Mouse (Mus musculus) olfactory bulb, adult 2 months (tissue): ENCODE measurements around the gene Extl1. TPM values are rescaled to one million over a fixed set of nuclear protein-coding genes. Genes with fewer than 3 reads are reported as not detected.
A peak's percentile ranks its signal among the peaks of the same experiment; 100 is the strongest.
"Not testable (repeated sequence)": the region's sequence is repeated elsewhere in the genome, so short reads cannot be mapped to it uniquely, and the experiment has no call there.

Source experiments
- H3K27ac ChIP-seq: fragments of 200-500 bp; 2 replicates; pipeline ENCODE4 v1.5.1; 2012; ENCODE audit warnings: low read depth, low read length; ENCODE audit not compliant: insufficient read depth
- H3K4me1 ChIP-seq: fragments of 200-500 bp; 2 replicates; pipeline ENCODE4 v1.6.1; 2012; ENCODE audit warnings: low read length; ENCODE audit not compliant: control insufficient read depth, insufficient read depth
- H3K4me3 ChIP-seq: fragments of 200-500 bp; 2 replicates; pipeline ENCODE4 v1.5.1; 2012; ENCODE audit warnings: mild to moderate bottlenecking, low read depth, low read length, moderate library complexity; ENCODE audit not compliant: insufficient read depth
- CTCF ChIP-seq: fragments of 200-500 bp; IDR thresholded peaks from 2 replicates; pipeline ENCODE4 v1.5.1; 2012; ENCODE audit warnings: low read depth, mild to moderate bottlenecking, low read length, moderate library complexity; ENCODE audit not compliant: insufficient read depth
- POLR2A ChIP-seq: fragments of 200-500 bp; IDR thresholded peaks from 2 replicates; pipeline ENCODE4 v1.6.1; 2012; ENCODE audit warnings: mild to moderate bottlenecking, low read depth, low read length, moderate library complexity; ENCODE audit not compliant: insufficient read depth
- WGBS: fragments of 180-500 bp; shearing (Covaris S2); methylation state at CpG from one replicate; pipeline ENCODE4 v1.1.7; 2018; 5-methylcytosine and 5-hydroxymethylcytosine counted together
- polyA plus RNA-seq: library from polyadenylated mRNA; stranded (reverse); fragments of >200 nt; gene quantifications from 2 replicates; pipeline ENCODE4 v1.2.4, GENCODE M21; 2012; ENCODE audit warnings: low replicate concordance; ENCODE audit not compliant: missing spikeins, insufficient read depth, insufficient read length

Gene Extl1
- polyA plus RNA-seq: not detected in 2 replicates

DNA sequence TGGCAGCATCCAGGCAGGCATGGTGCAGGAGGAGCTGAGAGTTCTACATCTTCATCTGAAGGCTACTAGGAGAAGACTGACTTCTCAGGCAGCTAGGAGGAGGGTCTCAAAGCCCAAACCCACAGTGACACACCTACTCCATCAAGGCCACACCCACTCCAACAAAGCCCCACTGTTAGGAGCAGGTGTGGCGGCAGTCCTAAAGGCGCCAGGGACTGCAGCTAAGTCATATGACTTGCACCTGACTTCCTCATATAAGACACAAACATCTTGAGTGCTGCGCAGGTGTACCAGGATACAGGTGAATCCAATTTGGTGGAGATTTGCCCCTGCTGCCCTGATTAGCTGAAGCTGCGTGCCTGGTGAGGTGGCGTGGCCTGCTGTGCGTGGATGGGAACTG lies at the start of gene Extl1:
TSS of gene Extl1 (minus strand) at position 101 of the 400 bp plus-strand sequence.
- H3K4me3 ChIP-seq, H3K27ac ChIP-seq, H3K4me1 ChIP-seq: not testable (repeated sequence)
- 97% methylated on average over 3 of the region's 6 CpGs for WGBS

DNA sequence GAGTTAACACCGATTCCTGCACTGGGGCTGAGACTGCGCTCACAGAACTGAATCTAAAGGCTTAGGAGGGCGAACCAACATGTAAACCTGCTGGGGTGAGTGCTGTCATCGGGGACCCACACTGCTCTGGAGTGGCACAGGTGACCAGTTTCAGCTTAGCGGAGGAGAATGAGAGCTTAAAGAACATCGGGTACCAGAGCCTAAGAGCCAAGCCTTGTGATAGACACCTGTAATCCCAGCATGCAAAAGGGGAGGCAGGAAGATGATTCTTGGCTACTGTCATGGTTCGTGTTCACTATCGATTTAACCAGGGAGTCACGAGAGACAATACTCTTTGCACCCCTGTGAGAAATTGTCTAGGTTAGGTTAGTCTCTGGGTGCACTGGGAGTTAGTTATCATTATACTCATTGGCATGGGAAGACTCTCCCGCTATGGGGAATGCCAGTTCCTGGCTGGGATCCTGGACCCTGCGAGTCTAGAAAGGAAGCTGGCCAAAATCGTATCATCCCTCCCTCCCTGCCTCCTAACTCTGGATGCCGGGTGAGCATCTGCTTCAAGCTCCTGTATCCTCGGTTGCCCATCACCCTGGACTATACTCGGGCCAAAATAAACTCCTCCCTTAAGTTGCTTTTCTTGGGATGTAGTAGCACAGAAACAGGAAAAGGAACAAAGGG lies 49.2 kb upstream of the Extl1 start:
- no peak overlapping the region for H3K4me3 ChIP-seq
- WGBS: 67% methylated on average over 15 of the region's 15 CpGs
- TF ChIP-seq CTCF (no peak), POLR2A (no peak)
- no peak overlapping the region for H3K27ac ChIP-seq
- peaks cover 17% of the 10 kb centered on the region for H3K4me1 ChIP-seq

DNA sequence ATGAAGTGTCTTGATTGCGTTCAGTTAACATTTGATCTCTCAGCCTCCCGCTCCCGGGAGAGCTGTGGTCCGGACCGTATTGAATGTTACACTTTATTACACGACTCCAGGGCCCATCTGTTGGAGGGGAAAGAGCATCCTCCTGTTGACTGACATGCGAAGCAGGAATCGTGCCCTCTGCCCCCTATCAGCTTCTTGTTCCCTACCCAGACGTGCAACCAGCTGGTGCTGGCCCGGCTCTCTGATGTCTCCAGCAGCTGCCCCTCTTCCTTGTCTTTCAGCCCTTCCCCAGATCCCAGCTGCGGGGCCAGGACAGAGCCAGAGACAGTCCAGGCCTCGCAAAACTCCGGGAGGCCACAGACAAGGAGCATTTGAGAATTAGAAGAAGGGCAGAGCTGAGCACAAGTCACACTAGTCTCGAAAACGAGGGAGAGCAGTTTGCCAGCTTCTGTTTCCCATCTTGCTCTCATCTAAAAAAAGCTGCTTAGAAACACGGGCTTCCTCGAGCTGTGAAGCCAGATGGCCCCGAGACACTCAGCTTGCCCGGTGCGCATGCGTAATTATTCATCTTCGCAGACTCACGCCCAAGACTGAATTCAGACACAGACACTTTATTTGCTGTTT lies 46.8 kb upstream of the Extl1 start:
- Histone ChIP-seq H3K4me3 (no peak overlapping the region), H3K4me1 (peaks cover 17% of the 10 kb centered on the region), H3K27ac (peak overlapping the region; percentile 95)
- no peak for TF ChIP-seq POLR2A
- no peak for TF ChIP-seq CTCF
- WGBS: 20% methylated on average over 23 of the region's 23 CpGs

DNA sequence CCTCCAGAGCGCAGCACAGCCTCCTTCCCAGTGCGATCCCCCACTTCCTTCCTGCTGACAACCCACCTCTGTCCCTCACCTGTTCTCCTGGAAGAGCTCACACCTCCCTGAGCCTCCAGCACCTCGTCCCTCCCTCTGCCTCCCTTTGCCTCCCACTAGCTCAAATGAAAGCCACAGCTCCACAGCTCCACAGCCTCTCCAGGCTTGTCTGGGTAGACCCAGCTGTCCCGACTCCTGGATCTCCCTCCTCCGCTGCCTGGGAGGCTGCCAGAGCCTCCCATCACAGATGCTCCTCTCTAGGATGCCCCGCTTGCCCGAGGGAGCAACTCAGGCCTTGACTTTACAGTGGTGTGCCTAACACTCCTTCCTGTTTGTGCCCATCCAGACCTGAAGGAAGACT lies 41.4 kb upstream of the Extl1 start:
- WGBS: 47% methylated on average over 7 of the region's 7 CpGs
- H3K4me3 ChIP-seq: no peak overlapping the region
- peaks cover 14% of the 10 kb centered on the region for H3K4me1 ChIP-seq
- TF ChIP-seq POLR2A (no peak), CTCF (no peak)
- H3K27ac ChIP-seq: peak overlapping the region; percentile 17; the same call in 1 of the 2 replicates

DNA sequence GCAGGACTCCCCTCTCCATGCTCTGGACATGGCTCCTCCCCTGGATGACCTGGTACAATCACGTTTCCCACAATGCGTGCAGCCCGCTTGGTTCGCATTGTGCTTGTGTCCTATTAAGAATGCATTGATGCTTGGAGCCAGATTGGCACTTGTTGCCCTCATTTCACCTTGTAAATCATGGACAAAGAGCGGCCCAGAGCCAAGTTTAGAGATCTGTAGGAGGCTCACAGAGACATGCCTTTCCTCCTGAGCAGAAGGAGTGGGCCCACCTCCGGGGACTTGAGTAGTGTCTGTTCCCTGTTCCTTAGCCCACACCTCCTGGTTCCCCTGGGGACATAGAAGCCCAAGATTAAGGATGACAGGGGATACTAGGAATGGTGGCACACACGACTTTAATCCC lies 40.3 kb upstream of the Extl1 start:
- H3K27ac ChIP-seq: no peak overlapping the region
- H3K4me1 ChIP-seq: peaks cover 9% of the 10 kb centered on the region
- no peak overlapping the region for H3K4me3 ChIP-seq
- 87% methylated on average over 7 of the region's 7 CpGs for WGBS
- TF ChIP-seq CTCF (no peak), POLR2A (no peak)

DNA sequence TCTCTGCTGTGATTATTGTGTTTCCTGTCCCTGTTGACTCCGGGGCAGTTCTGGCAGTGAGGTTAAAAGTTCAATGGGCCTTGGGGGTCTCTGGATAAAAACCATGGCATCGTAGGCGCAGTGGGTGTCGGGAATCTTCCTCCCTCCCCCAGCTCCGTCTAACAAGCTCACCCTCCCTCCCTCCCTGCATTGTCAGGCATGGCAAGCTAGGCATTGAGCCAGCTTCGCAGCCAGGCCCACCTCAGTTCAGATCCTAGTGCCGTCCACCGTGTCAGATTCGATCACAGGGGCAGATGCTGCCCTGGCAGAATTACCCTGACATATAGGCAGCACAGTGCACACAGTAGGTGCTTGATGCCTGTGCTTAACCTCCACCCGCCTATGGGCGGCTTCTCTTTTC lies 38.3 kb upstream of the Extl1 start:
- Histone ChIP-seq H3K4me1 (peaks cover 17% of the 10 kb centered on the region), H3K27ac (no peak overlapping the region), H3K4me3 (no peak overlapping the region)
- TF ChIP-seq POLR2A (no peak), CTCF (no peak)
- 44% methylated on average over 11 of the region's 11 CpGs for WGBS

DNA sequence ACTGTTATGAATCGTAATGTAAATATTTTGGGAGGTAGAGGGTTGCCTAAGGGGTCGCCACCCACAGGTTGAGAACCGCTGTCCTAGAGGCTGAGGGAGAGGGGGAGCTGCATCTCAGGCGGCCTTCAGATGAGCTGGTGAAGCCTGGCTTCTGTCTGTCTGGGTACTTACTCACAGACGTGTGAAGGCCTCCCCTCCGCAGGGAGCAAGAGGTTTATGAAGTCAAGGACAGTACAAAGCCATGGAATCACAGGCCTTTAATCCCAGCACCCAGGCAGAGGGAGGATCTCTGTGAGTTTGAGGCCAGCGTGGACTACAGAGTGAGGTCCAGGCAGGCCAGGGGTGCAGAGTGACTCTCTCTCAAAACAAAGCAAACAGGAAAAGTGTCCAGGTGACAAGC lies 33.5 kb upstream of the Extl1 start:
- Histone ChIP-seq H3K4me3 (no peak overlapping the region), H3K4me1 (peaks cover 20% of the 10 kb centered on the region), H3K27ac (peak overlapping the region; percentile 82)
- 75% methylated on average over 7 of the region's 7 CpGs for WGBS
- TF ChIP-seq CTCF: no peak
- TF ChIP-seq POLR2A: no peak

DNA sequence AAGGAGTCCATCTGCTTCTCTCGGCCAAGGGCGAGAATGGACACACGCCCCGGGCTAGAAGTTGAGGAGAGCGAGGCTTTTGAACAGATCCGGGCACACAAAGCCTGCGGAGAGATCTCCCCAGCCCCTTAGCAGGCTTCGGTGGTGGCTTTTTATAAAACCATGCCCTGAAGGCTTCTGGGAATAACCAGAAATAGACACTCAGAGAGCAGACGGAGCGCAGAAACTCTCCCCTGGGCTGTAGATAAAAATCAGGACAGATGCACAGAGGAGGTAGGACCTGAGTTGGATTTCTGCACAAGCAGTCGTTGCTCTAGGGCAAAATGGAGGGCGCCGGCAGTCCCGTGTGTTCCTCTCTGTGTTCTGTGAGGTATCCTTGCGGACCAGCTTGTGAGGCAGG lies 33.0 kb upstream of the Extl1 start:
- WGBS: 41% methylated on average over 15 of the region's 15 CpGs
- TF ChIP-seq POLR2A (0 out of 2 replicates have a peak, but pooled peaks have one; percentile 16), CTCF (no peak)
- Histone ChIP-seq H3K27ac (peak overlapping the region; percentile 82), H3K4me3 (no peak overlapping the region), H3K4me1 (peaks cover 17% of the 10 kb centered on the region)

DNA sequence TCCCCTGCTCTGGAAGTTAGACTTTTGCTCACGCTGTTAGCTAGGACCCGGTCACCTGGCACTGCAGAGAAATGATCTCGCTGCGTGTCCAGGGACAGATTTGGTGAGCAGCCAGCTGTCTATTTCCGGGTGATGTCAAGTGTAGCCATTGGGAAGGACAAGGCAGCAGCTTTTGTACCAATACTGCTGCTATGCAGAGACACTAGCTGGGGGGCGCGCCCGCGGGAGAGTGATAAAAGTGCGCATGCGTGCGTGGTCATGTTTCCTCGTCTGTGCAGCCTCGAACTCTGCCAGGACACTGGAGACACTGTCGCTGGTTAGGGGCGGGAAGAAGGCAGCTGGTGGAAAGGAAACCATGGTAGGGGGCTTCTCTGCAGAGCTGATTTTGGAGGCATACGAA lies 32.5 kb upstream of the Extl1 start:
- peaks cover 17% of the 10 kb centered on the region for H3K4me1 ChIP-seq
- peak overlapping the region; percentile 82 for H3K27ac ChIP-seq
- TF ChIP-seq POLR2A (no peak), CTCF (no peak)
- 69% methylated on average over 17 of the region's 17 CpGs for WGBS
- no peak overlapping the region for H3K4me3 ChIP-seq

DNA sequence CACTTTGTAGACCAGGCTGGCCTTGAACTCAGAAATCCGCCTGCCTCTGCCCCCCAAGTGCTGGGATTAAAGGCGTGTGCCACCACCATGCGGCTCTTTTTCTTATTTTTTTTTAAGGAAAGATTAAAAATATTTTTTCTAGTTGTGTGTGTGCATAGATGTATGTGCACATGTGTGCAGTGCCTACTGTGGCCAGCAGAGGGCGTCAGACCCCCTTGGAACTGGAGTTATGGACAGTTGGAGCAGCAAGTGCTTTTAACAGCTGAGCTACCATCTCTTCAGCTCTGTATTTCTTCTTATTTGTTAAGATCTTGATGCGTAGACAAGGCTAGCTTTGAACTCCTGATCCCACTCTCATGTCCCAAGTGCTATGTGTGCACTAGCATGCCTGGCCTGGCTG lies 25.6 kb upstream of the Extl1 start:
- Histone ChIP-seq H3K4me1 (no peaks in the 10 kb centered on the region), H3K4me3 (no peak overlapping the region), H3K27ac (no peak overlapping the region)
- WGBS: 73% methylated on average over 5 of the region's 5 CpGs
- TF ChIP-seq POLR2A (no peak), CTCF (no peak)
